Mouse (Mus musculus) C2C12 (cell line): ENCODE measurements around the gene Shoc2.

Experiments used
- CEBPB ChIP-seq: IDR thresholded peaks from one replicate; pipeline ENCODE4 v1.6.1; 2011; ENCODE audit warnings: low read depth, mild to moderate bottlenecking, control low read depth, moderate library complexity
- CTCF ChIP-seq: IDR thresholded peaks from one replicate; pipeline ENCODE4 v1.5.1; 2011; ENCODE audit not compliant: control insufficient read depth, insufficient read depth, insufficient read length
- FOSL1 ChIP-seq: IDR thresholded peaks from one replicate; pipeline ENCODE4 v1.8.0; 2011; ENCODE audit warnings: mild to moderate bottlenecking, low read length; ENCODE audit not compliant: poor library complexity, insufficient read depth, severe bottlenecking
- MAX ChIP-seq: IDR thresholded peaks from one replicate; pipeline ENCODE4 v1.6.1; 2011; ENCODE audit warnings: mild to moderate bottlenecking, control low read depth
- MYOD1 ChIP-seq: IDR thresholded peaks from one replicate; pipeline ENCODE4 v1.6.1; 2011; ENCODE audit warnings: low read depth; ENCODE audit not compliant: control insufficient read depth, insufficient read length
- MYOG ChIP-seq: IDR thresholded peaks from one replicate; pipeline ENCODE4 v1.6.1; 2011; ENCODE audit not compliant: control insufficient read depth, insufficient read length; ENCODE audit errors: extremely low read depth
- USF1 ChIP-seq: IDR thresholded peaks from one replicate; pipeline ENCODE4 v1.6.1; 2011; ENCODE audit warnings: low read depth, mild to moderate bottlenecking, control low read depth, moderate library complexity

GRCm38 (mm10) chr19:53898970-53899900, 44.9 kb upstream of the Shoc2 start:
- no peak for TF ChIP-seq CEBPB
- TF ChIP-seq USF1: no peak
- TF ChIP-seq CTCF: no peak
- TF ChIP-seq FOSL1: no peak
- no peak for TF ChIP-seq MYOG
- TF ChIP-seq MAX: no peak
- TF ChIP-seq MYOD1: no peak
